ENCODE assay signal across 18 mouse cellular contexts in the genomic region with DNA sequence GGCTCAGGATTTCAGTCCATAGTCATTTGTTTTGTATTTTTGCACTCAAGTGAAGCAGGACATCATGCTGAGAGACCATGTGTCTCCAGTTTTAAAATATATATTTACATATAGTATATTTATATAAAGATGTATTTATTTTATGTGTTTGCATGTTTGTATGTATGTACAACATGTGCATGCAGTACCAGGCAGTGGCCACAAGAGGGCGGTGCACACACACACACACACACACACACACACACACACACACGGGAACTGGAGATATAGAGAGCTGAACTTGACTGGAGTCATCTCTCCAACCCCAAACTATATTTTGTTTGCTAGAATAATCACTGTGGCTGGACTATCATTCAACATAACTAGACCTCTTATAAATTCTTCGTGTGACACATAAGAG.
A peak's percentile ranks its signal among the peaks of the same experiment; 100 is the strongest.
DNase-seq lines count a peak whose midpoint lies in the region; ATAC-seq and TF ChIP-seq lines count a peak whose summit lies in the region.
"Had no signal": no experiment of that assay in that cellular context is flagged by ENCODE, and none has a peak within 500 bp of the region (broad histone marks: within the 10 kb centered on the region; RNA-seq: fewer than 3 reads in every experiment).

No protein-coding gene starts in this region.

- no peak for ATAC-seq in heart, embryonic 13.5 days (ENCODE audit: extremely low read depth, insufficient number of reproducible peaks, low FRiP score, low TSS enrichment)
- no peak for ATAC-seq in liver, postnatal 0 days
- ATAC-seq in liver, embryonic 12.5 days, result no peak

- WGBS in heart, embryonic 13.5 days, result 74% methylated on average over 3 of the region's 3 CpGs
- 77% methylated on average over 3 of the region's 3 CpGs for WGBS in liver, postnatal 0 days (ENCODE audit: insufficient replicate concordance)
- 67% methylated on average over 3 of the region's 3 CpGs for WGBS in liver, embryonic 12.5 days (ENCODE audit: insufficient replicate concordance)

- TF ChIP-seq POLR2A in ES-Bruce4 (IDR thresholded peaks at IDR 0.05; ENCODE audit: insufficient read depth, low read length), result no peak
- no peak for TF ChIP-seq POLR2A in brain, embryonic 14.5 days (IDR thresholded peaks at IDR 0.05; ENCODE audit: borderline replicate concordance, extremely low read depth, insufficient read depth, insufficient read length, poor library complexity, severe bottlenecking)

- peaks cover 3% of the 10 kb centered on the region; the same call in 1 of the 2 replicates for H3K9me3 ChIP-seq in heart, embryonic 13.5 days
- peaks cover 4% of the 10 kb centered on the region; the same call in 1 of the 2 replicates for H3K9me3 ChIP-seq in liver, postnatal 0 days (ENCODE audit: low read length)
- H3K9me3 ChIP-seq in liver, embryonic 12.5 days (replicated peaks), result peaks cover 10% of the 10 kb centered on the region
- H3K9me3 ChIP-seq in ES-Bruce4 (replicated peaks; ENCODE audit: control insufficient read depth, insufficient read depth, low read length, poor library complexity, severe bottlenecking), result no peaks in the 10 kb centered on the region
- H3K9me3 ChIP-seq: hindbrain, embryonic 13.5 days; liver, embryonic 15.5 days; neural tube, embryonic 15.5 days had no signal

- H3K9ac ChIP-seq in heart, embryonic 13.5 days, result no peak overlapping the region
- H3K9ac ChIP-seq in liver, postnatal 0 days (replicated peaks), result no peak overlapping the region
- H3K9ac ChIP-seq in liver, embryonic 12.5 days, result no peak overlapping the region
- H3K9ac ChIP-seq in ES-Bruce4 (ENCODE audit: low read depth, poor library complexity, severe bottlenecking), result no peak overlapping the region
- H3K9ac ChIP-seq: heart, embryonic 12.5 days; hindbrain, embryonic 13.5 days; liver, embryonic 15.5 days; neural tube, embryonic 15.5 days had no signal

- peak; percentile 57 for TF ChIP-seq CTCF in liver, postnatal 0 days (IDR thresholded peaks at IDR 0.05; ENCODE audit: low read depth)
- TF ChIP-seq CTCF in ES-Bruce4 (IDR thresholded peaks at IDR 0.05; ENCODE audit: low read depth, low read length), result peak; percentile 54
- peak; percentile 46; the same call in 1 of the 2 replicates for TF ChIP-seq CTCF in brain, embryonic 14.5 days (IDR thresholded peaks at IDR 0.05; ENCODE audit: borderline replicate concordance, extremely low read depth, insufficient read depth, insufficient read length)

- no peak for DNase-seq in heart, adult 11 months
- no peak for DNase-seq in liver, postnatal 0 days
- no peak for DNase-seq in brain, embryonic 14.5 days (ENCODE audit: low read depth)
- no peak for DNase-seq in gastrocnemius, postnatal 36 days
- DNase-seq in frontal cortex, postnatal 14 days (ENCODE audit: low spot score in 2 of 2), result no peak
- DNase-seq: adrenal gland, adult 8-10 months; gastrocnemius, postnatal 10 days; kidney, adult 9 months; thymus, postnatal 36 days had no signal

- H3K36me3 ChIP-seq in heart, embryonic 13.5 days, result no peaks in the 10 kb centered on the region
- no peaks in the 10 kb centered on the region for H3K36me3 ChIP-seq in liver, postnatal 0 days (replicated peaks; ENCODE audit: insufficient read depth, low read length)
- H3K36me3 ChIP-seq in liver, embryonic 12.5 days, result no peaks in the 10 kb centered on the region
- H3K36me3 ChIP-seq in ES-Bruce4 (ENCODE audit: control insufficient read depth, insufficient read depth, low read length, poor library complexity, severe bottlenecking), result no peaks in the 10 kb centered on the region
- H3K36me3 ChIP-seq: forebrain, embryonic 10.5 days; heart, embryonic 12.5 days; hindbrain, embryonic 13.5 days; liver, embryonic 15.5 days; neural tube, embryonic 15.5 days had no signal

- intact Hi-C loops in gastrocnemius, postnatal 36 days (cut with DNase I), result no loop called here

- H3K4me1 ChIP-seq in heart, embryonic 13.5 days, result peaks cover 30% of the 10 kb centered on the region
- no peaks in the 10 kb centered on the region for H3K4me1 ChIP-seq in liver, postnatal 0 days (ENCODE audit: insufficient read depth)
- no peaks in the 10 kb centered on the region; the same call in 1 of the 2 replicates for H3K4me1 ChIP-seq in liver, embryonic 12.5 days
- H3K4me1 ChIP-seq in ES-Bruce4 (ENCODE audit: control insufficient read depth, insufficient read depth, low read length), result no peaks in the 10 kb centered on the region
- H3K4me1 ChIP-seq: liver, embryonic 15.5 days; megakaryocyte, embryonic 14.5 days had no signal

- H3K27ac ChIP-seq in heart, embryonic 13.5 days (replicated peaks), result peak overlapping the region; percentile 92; the same call in 1 of the 2 replicates
- no peak overlapping the region for H3K27ac ChIP-seq in liver, postnatal 0 days (ENCODE audit: low read depth)
- H3K27ac ChIP-seq in liver, embryonic 12.5 days, result no peak overlapping the region
- no peak overlapping the region for H3K27ac ChIP-seq in ES-Bruce4 (ENCODE audit: insufficient read depth, low read length)
- H3K27ac ChIP-seq: liver, embryonic 15.5 days; neural tube, embryonic 15.5 days had no signal

- H3K27me3 ChIP-seq in heart, embryonic 13.5 days (replicated peaks), result no peaks in the 10 kb centered on the region
- H3K27me3 ChIP-seq in liver, postnatal 0 days (ENCODE audit: insufficient read depth, low read length), result no peaks in the 10 kb centered on the region
- H3K27me3 ChIP-seq in liver, embryonic 12.5 days (replicated peaks), result peaks cover 17% of the 10 kb centered on the region; the same call in 1 of the 2 replicates
- H3K27me3 ChIP-seq in ES-Bruce4 (ENCODE audit: control insufficient read depth, insufficient read depth, low read length, poor library complexity, severe bottlenecking), result no peaks in the 10 kb centered on the region
- H3K27me3 ChIP-seq: heart, embryonic 12.5 days; hindbrain, embryonic 13.5 days; neural tube, embryonic 15.5 days had no signal

- H3K4me3 ChIP-seq in heart, embryonic 13.5 days, result no peak overlapping the region
- no peak overlapping the region for H3K4me3 ChIP-seq in liver, postnatal 0 days (ENCODE audit: low read depth, low read length)
- no peak overlapping the region for H3K4me3 ChIP-seq in liver, embryonic 12.5 days
- H3K4me3 ChIP-seq in ES-Bruce4 (ENCODE audit: low read depth, low read length), result no peak overlapping the region
- H3K4me3 ChIP-seq: forebrain, embryonic 10.5 days; heart, embryonic 12.5 days; hindbrain, embryonic 13.5 days; liver, embryonic 15.5 days; megakaryocyte, embryonic 14.5 days; neural tube, embryonic 15.5 days had no signal

- no peak for TF ChIP-seq EP300 in liver, postnatal 0 days (IDR thresholded peaks at IDR 0.05; ENCODE audit: low read depth)
- no peak for TF ChIP-seq EP300 in ES-Bruce4 (IDR thresholded peaks at IDR 0.05; ENCODE audit: insufficient read depth, low read depth, low read length)

- H3K4me2 ChIP-seq in heart, embryonic 13.5 days, result no peak overlapping the region
- H3K4me2 ChIP-seq in liver, postnatal 0 days (ENCODE audit: low read depth, low read length), result no peak overlapping the region
- H3K4me2 ChIP-seq in liver, embryonic 12.5 days, result no peak overlapping the region
- H3K4me2 ChIP-seq: heart, embryonic 12.5 days; hindbrain, embryonic 13.5 days; liver, embryonic 15.5 days; neural tube, embryonic 15.5 days had no signal
